Mouse (Mus musculus) embryo, embryonic 9.5 days (tissue): ENCODE measurements at regions not wholly inside any gene's neighbourhood (a gene's known extent, or its start where the extent isn't known, plus 50 kb on each side); places are given as distances from the start of the nearest gene placed in this dataset.
"Not testable (repeated sequence)": the region's sequence is repeated elsewhere in the genome, so short reads cannot be mapped to it uniquely, and the experiment has no call there.

ENCODE experiments used
- DNase-seq: peaks from one replicate; pipeline ENCODE4 v3.0.0-alpha.2; 2017; ENCODE audit errors: extremely low spot score

- DNase-seq: peak; percentile 44
Observed at GRCm38 (mm10) chr16:42546229-42547163, 206.0 kb upstream of the Gap43 start.

DNA sequence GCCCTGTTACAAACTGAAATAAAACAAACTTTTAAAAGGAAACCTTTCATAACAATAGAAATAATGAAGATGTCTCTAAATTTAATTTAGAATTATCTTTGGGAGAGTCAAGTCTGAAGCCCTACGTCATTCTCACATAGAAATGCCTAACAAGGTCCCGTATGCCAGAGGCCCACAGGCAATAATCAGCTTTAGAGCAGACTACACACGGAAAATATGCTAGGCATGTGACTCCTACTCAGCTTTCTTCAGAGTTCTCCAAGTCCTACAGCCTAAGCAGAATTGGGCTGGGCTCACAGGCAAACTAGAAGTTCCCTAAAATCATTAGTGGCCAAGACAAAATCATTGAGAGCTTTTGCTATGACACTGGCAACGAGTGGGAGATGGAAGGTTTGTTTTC lies 176.9 kb upstream of the Gap43 start:
- DNase-seq: no peak

DNA sequence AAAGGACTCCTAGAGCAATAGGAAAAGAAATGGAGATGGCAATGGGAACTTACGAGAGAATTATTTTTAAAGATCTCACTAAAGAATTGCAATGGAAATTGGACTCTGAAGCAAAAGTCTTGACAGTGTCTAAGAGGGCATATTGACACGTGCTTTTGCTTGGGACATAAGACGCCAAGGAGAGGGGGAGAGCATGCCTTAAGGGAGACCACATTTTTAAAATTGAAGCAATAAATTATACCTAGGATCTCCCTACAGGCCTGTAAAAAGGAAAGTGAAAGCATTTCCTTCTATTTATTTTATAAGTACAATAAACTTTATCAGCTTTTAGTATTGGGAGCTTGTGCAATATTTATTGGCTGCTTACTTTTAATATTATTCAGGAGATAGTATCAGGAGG lies 175.5 kb upstream of the Gap43 start:
- no peak for DNase-seq

- no peak for DNase-seq
Observed at GRCm38 (mm10) chr16:42505107-42505506, 164.7 kb upstream of the Gap43 start.

- no peak for DNase-seq
Observed at GRCm38 (mm10) chr16:42501713-42502112, 161.3 kb upstream of the Gap43 start.

DNA sequence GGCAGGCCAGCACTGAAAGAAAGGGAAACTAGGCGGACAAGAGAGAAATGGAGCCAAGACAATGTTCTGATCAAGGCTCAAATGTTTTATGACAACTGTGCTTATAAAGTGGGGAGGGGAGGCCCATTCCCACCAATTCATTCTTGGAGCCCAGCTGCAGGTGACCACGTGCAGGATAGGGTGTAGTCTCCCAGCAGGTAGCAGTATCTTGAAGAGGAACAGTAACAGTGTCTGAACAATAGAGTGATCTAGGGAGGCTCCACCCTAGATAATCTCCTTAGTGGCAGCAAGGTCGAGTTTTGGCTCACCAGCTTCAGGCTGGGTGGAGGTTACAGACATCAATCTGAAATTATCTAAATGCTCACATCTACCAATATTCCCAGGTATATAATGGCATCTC lies 160.7 kb upstream of the Gap43 start:
- not testable (repeated sequence) for DNase-seq

- no peak for DNase-seq
Observed at GRCm38 (mm10) chr16:42499514-42499913, 159.1 kb upstream of the Gap43 start.

DNA sequence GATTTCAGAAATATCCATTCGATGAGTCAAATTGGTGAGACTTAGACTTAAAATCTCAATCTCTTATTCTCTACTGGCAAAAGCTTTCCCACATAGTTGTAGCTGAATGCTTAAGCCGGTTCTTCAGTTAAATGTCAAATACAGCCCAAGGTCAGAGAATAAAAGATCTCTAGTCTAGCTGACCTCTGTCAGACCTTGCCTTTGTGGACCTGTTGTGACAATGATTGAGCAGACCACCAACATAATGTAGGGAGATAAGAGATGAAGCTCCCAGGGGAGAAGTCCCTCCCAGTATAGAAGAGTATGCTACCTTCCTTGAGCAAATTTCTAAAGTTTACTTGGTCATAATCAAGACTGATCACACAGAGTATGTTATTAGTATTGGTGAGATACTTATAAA lies 157.9 kb upstream of the Gap43 start:
- no peak for DNase-seq

GRCm38 (mm10) chr16:42493596-42493995 lies 153.1 kb upstream of the Gap43 start:
- no peak for DNase-seq

DNA sequence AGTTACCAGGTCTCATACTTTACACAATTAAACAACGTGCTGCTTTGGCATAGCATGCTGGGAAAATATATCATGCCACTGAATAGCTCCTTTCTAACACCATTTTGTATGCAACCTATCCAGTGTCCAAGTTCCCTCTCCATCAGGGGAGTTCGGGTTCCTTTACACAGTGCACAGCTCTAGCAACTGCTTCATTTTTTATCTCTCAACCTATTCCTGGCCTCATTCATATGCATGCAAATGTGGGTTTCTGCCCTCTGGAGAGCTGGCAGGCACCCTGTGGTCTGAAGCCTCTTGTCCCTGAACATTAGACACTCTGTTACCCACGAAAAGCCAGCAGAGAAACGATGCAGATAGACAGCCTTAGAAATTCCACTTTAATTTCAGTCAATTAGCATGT lies 148.3 kb upstream of the Gap43 start:
- DNase-seq: no peak

GRCm38 (mm10) chr16:42479978-42480377 lies 139.5 kb upstream of the Gap43 start:
- DNase-seq: no peak

- no peak for DNase-seq
Observed at GRCm38 (mm10) chr16:42466976-42467375, 126.5 kb upstream of the Gap43 start.

GRCm38 (mm10) chr16:42456335-42456984 lies 116.0 kb upstream of the Gap43 start:
- no peak for DNase-seq

DNA sequence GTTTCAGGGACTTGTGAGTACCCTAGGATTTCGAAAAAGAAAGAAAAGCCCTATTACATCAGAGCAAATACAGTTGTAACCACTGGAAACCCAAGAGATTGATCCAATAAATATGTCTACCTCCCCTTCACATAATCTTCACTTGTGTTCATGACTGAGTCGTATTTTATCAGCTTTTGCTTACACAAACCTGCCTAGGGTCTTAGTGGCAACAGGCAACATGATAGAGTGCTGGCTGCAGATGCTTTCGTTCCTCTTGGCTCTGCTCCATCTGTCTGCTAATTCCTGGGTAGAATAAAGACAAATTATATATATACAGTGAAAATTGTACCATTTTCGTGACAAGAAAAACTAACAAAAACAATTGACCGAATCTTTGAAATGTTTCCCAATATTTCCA lies 112.9 kb upstream of the Gap43 start:
- DNase-seq: no peak

- no peak for DNase-seq
Observed at GRCm38 (mm10) chr16:42449840-42450444, 109.5 kb upstream of the Gap43 start.

DNA sequence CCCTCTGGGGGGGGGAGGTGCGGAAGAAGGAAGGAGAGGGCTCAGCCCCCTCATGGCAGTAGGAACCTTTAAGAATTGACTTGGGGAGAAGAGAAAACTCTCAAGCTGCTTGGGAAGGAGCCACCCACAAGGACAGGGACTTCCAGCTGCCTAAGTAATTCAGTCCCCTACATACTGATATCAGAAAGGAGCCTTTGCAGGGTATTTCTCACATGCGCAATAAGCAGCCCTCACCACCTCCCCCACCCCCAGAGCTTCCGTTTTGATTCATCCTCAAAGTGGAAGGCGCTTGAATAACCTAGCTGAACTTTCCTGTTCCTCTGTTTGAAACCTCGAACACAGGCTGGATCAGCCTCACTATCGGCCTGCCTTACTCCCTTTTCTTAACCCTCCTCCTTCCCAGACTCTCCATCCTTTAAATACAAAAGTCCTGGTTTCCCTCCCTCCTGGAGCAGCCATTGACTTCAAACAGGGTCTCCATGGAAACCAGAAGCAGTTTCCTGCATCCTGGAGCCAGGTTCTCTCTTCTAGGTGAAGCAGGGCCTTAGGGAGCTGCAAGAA lies 104.5 kb upstream of the Gap43 start:
- DNase-seq: no peak

GRCm38 (mm10) chr16:42444408-42444862 lies 104.0 kb upstream of the Gap43 start:
- DNase-seq: no peak

GRCm38 (mm10) chr16:42440822-42441221 lies 100.4 kb upstream of the Gap43 start:
- DNase-seq: peak; percentile 7

DNA sequence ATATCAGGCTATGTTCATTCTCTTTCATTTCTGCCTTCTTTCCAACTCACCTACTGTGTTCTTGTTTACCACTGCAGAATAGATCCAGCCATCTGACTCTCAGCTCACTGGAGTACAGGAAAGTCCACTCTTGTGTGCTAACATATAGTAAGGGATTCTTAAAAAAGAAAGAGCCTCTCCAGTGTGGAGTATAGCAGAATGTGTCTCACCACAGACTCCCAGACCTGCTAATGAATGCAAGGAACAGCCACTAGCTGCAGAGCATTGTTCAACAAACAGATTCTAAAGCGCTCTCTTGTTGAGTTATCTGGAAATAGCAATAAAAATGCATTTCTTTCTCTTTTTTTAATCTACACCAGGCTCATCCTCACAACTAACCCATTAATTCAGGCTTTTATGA lies 91.1 kb upstream of the Gap43 start:
- DNase-seq: no peak

GRCm38 (mm10) chr16:42416673-42417072 lies 76.2 kb upstream of the Gap43 start:
- no peak for DNase-seq

- not testable (repeated sequence) for DNase-seq
Observed at GRCm38 (mm10) chr16:42412031-42412430, 71.6 kb upstream of the Gap43 start.

- peak; percentile 8 for DNase-seq
Observed at GRCm38 (mm10) chr16:42396596-42396995, 56.1 kb upstream of the Gap43 start.
